Mouse (Mus musculus) C2C12 (cell line): Measurements from ENCODE around the gene Gadl1.

Experiments used
- CEBPB ChIP-seq: IDR thresholded peaks from one replicate; pipeline ENCODE4 v1.6.1; 2011; ENCODE audit warnings: low read depth, mild to moderate bottlenecking, control low read depth, moderate library complexity
- CTCF ChIP-seq: IDR thresholded peaks from one replicate; pipeline ENCODE4 v1.5.1; 2011; ENCODE audit not compliant: control insufficient read depth, insufficient read depth, insufficient read length
- FOSL1 ChIP-seq: IDR thresholded peaks from one replicate; pipeline ENCODE4 v1.8.0; 2011; ENCODE audit warnings: mild to moderate bottlenecking, low read length; ENCODE audit not compliant: poor library complexity, insufficient read depth, severe bottlenecking
- MAX ChIP-seq: IDR thresholded peaks from one replicate; pipeline ENCODE4 v1.6.1; 2011; ENCODE audit warnings: mild to moderate bottlenecking, control low read depth
- MYOD1 ChIP-seq: IDR thresholded peaks from one replicate; pipeline ENCODE4 v1.6.1; 2011; ENCODE audit warnings: low read depth; ENCODE audit not compliant: control insufficient read depth, insufficient read length
- MYOG ChIP-seq: IDR thresholded peaks from one replicate; pipeline ENCODE4 v1.6.1; 2011; ENCODE audit not compliant: control insufficient read depth, insufficient read length; ENCODE audit errors: extremely low read depth
- USF1 ChIP-seq: IDR thresholded peaks from one replicate; pipeline ENCODE4 v1.6.1; 2011; ENCODE audit warnings: low read depth, mild to moderate bottlenecking, control low read depth, moderate library complexity

- TF ChIP-seq CTCF (no peak), USF1 (no peak), MAX (no peak), MYOD1 (no peak), CEBPB (no peak), MYOG (no peak), FOSL1 (no peak)
Measured at GRCm38 (mm10) chr9:116099596-116099993, 190.3 kb downstream of the Gadl1 start.
